Mouse (Mus musculus) regulatory T cell (primary cell): Measurements from ENCODE around the gene Tnfrsf9.
"Not testable (repeated sequence)": the region's sequence is repeated elsewhere in the genome, so short reads cannot be mapped to it uniquely, and the experiment has no call there.

Experiments
- in situ Hi-C: fragments of 300-600 bp; cut with MboI, MseI; formaldehyde crosslinking; loops from one replicate; pipeline ENCODE4 v1.15.1; 2025; ENCODE audit warnings: high pct_unique_total_duplicates

Gene Tnfrsf9

GRCm38 (mm10) chr4:150914290-150914733, at the start of gene Tnfrsf9, which contains the start of gene Park7:
TSS of gene Tnfrsf9 (plus strand) at chr4:150914562.
TSS of gene Park7 (minus strand) at chr4:150914437.
- in situ Hi-C loops: loop anchor here (10.0 kb wide), 2 partner anchors 1210 to 1220 kb away; no protein-coding TSS in a partner anchor

- in situ Hi-C loops: no loop called here
Measured at GRCm38 (mm10) chr4:150865371-150865770, 49.0 kb upstream of the Tnfrsf9 start.

GRCm38 (mm10) chr4:150866069-150866468, 48.3 kb upstream of the Tnfrsf9 start:
- in situ Hi-C loops: no loop called here

- in situ Hi-C loops: no loop called here
Measured at GRCm38 (mm10) chr4:150866494-150866893, 47.9 kb upstream of the Tnfrsf9 start.

GRCm38 (mm10) chr4:150868161-150868560, 46.2 kb upstream of the Tnfrsf9 start:
- in situ Hi-C loops: no loop called here

- in situ Hi-C loops: no loop called here
Measured at GRCm38 (mm10) chr4:150868859-150869258, 45.5 kb upstream of the Tnfrsf9 start.

GRCm38 (mm10) chr4:150869276-150870197, 44.8 kb upstream of the Tnfrsf9 start:
- in situ Hi-C loops: no loop called here

- in situ Hi-C loops: no loop called here
Measured at GRCm38 (mm10) chr4:150870963-150871391, 43.4 kb upstream of the Tnfrsf9 start.

GRCm38 (mm10) chr4:150871392-150872138, 42.8 kb upstream of the Tnfrsf9 start:
- in situ Hi-C loops: no loop called here

- in situ Hi-C loops: no loop called here
Measured at GRCm38 (mm10) chr4:150872139-150872651, 42.2 kb upstream of the Tnfrsf9 start.

GRCm38 (mm10) chr4:150872681-150873080, 41.7 kb upstream of the Tnfrsf9 start:
- in situ Hi-C loops: no loop called here

- in situ Hi-C loops: not testable (repeated sequence)
Measured at GRCm38 (mm10) chr4:150874416-150874815, 39.9 kb upstream of the Tnfrsf9 start.

- in situ Hi-C loops: loop anchor here (25.0 kb wide), 1 partner anchor 213 kb away; the partner anchor contains the start of gene Slc45a1
Measured at GRCm38 (mm10) chr4:150875393-150875792, 39.0 kb upstream of the Tnfrsf9 start.

- in situ Hi-C loops: loop anchor here (25.0 kb wide), 1 partner anchor 217 kb away; the partner anchor contains the start of gene Slc45a1
Measured at GRCm38 (mm10) chr4:150879631-150880030, 34.7 kb upstream of the Tnfrsf9 start.

- in situ Hi-C loops: loop anchor here (25.0 kb wide), 1 partner anchor 218 kb away; the partner anchor contains the start of gene Slc45a1
Measured at GRCm38 (mm10) chr4:150880364-150880763, 34.0 kb upstream of the Tnfrsf9 start.

- in situ Hi-C loops: loop anchor here (25.0 kb wide), 1 partner anchor 220 kb away; the partner anchor contains the start of gene Slc45a1
Measured at GRCm38 (mm10) chr4:150882632-150883031, 31.7 kb upstream of the Tnfrsf9 start.

GRCm38 (mm10) chr4:150887903-150888302, 26.5 kb upstream of the Tnfrsf9 start:
- in situ Hi-C loops: loop anchor here (25.0 kb wide), 1 partner anchor 226 kb away; the partner anchor contains the start of gene Slc45a1

- in situ Hi-C loops: loop anchor here (25.0 kb wide), 1 partner anchor 226 kb away; the partner anchor contains the start of gene Slc45a1
Measured at GRCm38 (mm10) chr4:150888492-150888891, 25.9 kb upstream of the Tnfrsf9 start.

GRCm38 (mm10) chr4:150889273-150889954, 24.9 kb upstream of the Tnfrsf9 start:
- in situ Hi-C loops: loop anchor here (25.0 kb wide), 1 partner anchor 227 kb away; the partner anchor contains the start of gene Slc45a1

- in situ Hi-C loops: loop anchor here (25.0 kb wide), 1 partner anchor 228 kb away; the partner anchor contains the start of gene Slc45a1
Measured at GRCm38 (mm10) chr4:150889955-150890315, 24.4 kb upstream of the Tnfrsf9 start.

- in situ Hi-C loops: loop anchor here (25.0 kb wide), 1 partner anchor 229 kb away; the partner anchor contains the start of gene Slc45a1
Measured at GRCm38 (mm10) chr4:150891308-150891707, 23.1 kb upstream of the Tnfrsf9 start.
